Mouse (Mus musculus) lung, adult 18-20 months (tissue): ENCODE results near the gene Nup210.

Experiments
- DNase-seq, 2 experiments: peaks; one replicate each; pipeline ENCODE4 v3.0.0; 2022; ENCODE audit warnings: mixed read lengths in 2 of 2

The Nup210 gene

DNA sequence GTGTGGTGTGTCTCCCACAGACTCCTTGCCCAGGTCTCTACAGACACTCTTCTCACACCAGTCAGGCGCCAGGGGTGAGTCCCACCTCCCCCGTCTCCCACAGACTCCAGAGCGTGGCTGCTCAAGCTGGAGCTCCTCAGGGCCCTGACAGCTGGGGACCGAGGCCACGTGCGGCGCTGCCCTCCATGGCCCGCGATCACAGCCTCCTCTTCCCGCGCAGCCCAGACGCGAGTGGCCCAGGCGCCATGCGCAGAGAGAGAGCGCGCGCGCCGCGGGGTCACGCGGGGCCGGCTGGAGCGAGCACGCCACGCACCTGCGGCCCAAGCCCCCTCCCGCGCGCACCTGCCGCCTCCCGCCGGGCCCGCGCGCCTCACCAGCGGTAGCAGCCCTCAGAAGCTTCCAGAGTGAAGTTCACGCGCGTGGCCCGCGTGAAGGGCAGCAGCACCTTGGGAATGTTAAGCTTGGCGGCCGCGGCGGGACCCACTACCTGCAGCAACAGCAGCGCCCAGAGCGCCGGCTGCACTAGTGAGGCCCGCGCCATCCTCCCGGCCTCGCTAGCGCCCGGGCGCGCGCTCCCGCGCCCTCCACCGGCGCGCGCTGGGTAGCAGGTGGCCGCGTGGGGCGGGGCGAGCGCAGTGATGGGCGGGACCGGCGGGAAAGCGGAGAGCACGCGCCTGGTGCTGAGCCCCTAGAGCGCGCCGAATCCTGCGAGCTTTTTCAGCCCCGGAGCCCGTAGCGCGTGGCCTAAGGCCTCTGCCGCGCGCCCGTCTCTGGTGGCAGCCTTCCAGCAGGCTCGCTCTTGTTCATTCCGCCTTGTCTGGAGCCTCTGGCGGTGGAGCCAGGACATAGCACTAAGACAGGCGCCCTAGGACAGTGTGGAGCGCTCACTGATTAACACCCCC, at the start of gene Nup210:
TSS of gene Nup210 (minus strand) at position 586 of the 902 bp plus-strand sequence.
- DNase-seq, result peak; percentile 93 to 94

DNA sequence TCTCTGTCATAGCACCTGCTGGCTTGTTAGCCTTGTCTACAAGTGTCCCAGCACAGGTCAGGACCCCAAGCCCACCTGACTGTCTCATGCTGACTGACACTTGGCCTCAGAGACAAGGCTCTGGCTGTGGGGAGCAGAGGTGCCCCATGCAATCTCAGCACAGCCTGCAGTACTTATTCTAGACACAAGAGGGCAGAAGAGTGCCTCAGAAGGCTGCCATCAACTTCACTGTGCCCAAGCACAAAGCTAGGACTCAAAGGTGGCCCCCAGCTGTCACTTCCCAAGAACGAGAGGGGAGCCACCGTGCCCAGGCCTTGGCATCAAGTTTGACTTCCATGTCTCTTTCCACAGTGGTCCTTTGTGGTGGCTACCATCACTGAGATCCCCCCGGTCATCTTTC, 48.6 kb upstream of the Nup210 start:
- peak; percentile 44 to 58 for DNase-seq

DNA sequence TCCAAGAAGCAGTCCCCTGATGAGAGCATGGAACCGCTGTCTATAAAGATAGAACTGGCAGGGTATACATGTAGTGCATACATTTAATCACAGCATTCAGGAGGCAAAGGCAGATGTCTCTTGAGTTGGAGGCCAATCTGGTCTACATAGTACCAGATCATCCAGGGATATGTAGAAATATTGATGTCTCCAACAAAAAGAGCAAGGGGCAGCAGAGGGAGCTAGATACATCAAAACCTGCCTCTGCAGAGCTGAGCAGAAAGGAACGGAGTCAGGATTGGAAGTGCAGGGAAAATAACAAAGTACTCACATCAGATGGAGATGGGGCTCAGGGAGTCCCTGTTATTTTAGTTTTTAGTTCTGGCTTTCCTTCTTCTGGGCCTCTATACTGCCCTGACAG, 48.0 kb upstream of the Nup210 start:
- no peak for DNase-seq

DNA sequence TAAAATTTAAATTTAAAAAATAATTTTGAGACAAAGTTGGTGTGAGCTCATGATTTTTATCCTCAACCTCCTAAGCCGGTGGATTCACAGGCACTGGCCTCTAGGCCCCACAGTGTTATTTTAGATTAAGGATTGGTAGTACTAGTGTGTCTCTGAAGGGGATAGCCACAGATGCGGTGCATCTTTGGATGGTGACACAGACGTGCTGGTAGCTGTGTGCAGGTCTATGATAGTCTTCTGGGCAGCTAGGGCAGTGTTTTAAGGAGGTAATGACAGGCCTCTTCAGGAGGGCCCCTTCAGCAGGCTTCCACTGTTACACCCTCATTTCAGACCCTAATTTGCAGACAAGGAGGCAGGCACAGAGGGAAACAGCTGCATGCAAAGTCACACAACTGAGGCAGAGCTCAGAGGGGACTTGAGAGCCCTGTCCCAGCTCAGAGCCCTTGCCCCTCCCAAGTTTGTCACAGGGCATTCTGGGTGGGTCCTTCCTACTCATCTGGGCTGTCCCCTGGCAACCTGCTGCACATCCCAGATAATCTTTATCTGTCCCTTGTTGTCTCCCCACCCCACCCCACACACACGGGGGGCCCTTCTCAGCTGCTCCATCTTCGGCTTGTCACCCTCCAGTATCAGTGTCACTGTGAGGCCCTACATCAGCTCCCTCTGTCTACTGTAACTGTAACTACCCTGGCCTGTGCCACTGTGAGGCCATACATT, 46.7 kb upstream of the Nup210 start:
- DNase-seq, result no peak

DNA sequence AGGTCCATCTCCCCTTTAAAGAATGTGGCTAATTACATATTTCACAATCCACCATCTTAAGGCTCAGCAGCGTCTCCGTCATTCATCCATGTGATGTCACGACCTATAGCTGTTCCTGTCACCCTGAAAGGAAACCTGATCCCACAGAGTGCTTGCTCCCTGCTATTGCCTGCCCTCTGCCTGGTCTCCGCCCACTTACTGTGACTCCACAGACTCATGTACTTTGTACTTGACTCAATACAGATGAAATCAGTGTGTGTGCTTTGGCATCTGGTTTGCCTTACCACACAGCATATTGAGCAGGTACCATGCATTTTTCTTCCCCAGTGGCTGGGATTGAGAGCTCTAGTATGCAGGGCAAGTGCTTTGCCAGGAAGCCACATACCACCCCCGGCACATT, 45.7 kb upstream of the Nup210 start:
- no peak for DNase-seq

DNA sequence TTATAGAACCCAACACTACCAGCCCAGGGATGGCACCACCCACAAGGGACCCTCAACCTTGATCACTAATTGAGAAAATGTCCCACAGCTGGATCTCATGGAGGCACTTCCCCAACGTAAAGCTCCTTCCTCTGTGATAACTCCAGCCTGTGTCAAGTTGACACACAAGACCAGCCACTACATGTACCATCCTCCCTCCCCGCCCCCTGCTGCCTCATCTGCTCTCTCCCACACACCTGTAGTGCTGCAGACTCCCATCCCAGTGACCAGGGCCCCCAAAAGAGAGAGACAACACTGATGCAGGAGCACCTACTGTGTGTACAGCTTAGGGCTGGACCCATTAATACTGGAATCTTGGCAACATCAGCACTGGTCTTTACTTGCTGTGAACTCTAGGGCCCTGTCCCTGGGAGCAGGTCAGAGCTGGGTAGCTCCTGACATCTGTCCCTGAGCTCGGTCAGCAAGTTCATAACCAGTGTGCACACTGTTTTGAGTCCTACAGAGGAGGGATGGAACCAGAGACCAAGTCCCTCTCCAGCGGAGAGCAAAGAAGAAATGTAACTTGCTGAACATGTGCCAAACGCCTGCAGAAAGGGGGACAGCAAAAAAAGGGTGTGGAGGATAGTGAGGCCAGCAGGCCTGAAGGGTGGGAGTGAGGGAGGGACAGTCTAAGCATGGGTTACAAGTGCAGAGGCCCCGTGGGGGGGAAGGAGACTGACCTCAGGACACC, 45.0 kb upstream of the Nup210 start:
- no peak for DNase-seq

DNA sequence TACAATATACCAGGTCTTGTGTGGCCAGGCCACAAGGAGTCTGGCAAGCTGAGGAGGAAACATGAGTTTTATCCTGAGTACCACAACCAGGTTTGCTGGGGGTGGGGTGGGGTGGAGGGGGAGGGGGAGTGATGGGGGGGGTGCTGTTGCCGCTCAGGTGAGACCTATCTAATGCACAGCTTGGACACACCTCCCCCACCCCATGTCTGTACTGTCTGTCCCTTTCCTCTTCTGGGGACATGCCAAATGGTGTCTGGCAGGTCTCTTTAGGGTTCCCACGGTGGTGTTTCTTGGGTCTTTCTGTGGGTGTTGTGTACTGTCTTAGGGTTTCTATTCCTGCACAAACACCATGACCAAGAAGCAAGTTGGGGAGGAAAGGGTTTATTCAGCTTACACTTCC, 44.3 kb upstream of the Nup210 start:
- no peak for DNase-seq

DNA sequence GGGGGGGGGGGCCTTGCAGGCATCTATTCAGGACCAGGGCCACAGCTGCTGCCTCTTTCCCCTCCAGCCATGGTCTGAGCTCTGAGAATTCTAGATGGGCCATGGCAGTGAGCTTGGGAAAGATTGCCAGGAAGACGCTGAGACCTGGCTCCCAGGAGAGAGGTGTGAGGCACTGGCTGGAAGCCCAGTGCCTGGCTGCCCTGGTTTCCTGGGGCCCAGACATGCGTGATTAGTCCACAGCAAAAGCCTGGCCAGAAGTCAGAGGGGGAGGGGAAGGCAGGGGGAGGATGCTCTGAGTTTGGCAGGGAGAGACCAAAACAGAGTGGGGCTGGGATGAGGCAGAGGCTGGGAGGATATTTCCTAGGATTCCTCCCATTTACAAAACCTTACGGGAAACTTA, 43.8 kb upstream of the Nup210 start:
- peak; percentile 35 to 46 for DNase-seq

DNA sequence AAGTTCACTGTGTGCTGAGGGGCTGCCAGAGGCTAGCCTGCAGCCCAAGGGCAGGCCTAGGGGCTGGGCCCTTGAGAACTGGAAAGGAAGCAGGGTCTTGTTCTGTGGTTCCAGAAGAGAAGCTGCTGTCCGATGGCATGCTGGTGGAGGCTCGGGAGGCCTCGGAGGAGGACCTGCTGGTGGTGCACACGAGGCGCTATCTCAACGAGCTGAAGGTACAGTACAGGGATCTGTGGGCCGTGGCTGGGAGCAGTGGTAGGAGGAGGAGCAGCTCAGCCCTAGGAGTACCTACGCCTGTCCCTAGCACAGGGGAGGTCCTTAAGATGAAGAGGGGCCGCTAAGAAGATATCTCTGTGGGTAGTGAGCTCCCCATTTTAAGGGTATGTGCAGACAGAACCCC, 42.4 kb upstream of the Nup210 start:
- no peak for DNase-seq

DNA sequence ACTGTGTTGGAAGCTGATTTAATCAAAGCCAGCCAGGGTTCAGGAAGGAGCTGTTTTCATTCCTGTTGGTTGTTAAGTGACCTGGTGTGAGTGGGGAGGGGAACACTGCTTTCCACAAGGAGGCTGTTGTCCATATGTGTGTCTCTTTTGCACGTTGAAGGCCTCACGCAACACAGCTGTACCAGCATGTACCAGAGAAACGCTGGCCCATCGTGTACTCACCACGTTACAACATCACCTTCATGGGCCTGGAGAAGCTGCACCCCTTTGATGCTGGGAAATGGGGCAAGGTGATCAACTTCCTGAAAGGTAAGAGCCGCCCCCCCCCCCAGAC, 40.6 kb upstream of the Nup210 start:
- no peak for DNase-seq

DNA sequence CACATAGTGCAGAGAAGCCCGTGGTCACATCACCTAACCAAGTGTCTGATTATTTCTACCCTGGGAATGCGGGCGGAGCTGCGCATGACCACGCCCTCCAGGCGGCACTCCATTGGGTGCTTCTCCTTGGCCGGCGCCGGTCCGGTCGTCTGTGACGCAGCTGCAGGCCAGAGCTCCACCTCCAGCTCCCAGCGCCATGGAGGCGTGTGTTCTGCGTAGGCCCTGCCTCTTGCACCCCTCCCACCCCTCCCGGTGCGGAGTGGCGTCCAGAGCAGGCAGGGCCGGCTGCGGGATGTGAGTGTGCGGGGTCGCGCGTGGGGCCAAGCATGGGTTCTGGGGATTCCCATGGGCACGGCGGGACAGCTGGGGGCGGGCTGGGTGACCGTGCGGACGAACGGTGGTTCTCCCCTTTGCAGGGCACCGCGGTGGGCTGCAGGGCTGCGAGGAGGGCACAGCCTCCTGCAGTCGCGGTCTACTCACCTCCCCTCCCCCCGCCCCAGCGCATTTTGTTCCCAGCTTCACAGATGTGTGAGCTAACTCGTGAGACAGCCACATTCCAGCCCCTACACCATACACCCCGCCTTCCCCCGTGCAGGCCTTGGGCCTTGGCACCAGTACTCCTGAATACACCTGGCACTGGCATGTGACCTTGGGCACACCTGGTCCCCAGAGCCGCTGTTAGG, 40.1 kb upstream of the Nup210 start, which contains the start of gene Hdac11:
TSS of gene Hdac11 (plus strand) at position 112 of the 683 bp plus-strand sequence.
- peak; percentile 92 to 95 for DNase-seq

DNA sequence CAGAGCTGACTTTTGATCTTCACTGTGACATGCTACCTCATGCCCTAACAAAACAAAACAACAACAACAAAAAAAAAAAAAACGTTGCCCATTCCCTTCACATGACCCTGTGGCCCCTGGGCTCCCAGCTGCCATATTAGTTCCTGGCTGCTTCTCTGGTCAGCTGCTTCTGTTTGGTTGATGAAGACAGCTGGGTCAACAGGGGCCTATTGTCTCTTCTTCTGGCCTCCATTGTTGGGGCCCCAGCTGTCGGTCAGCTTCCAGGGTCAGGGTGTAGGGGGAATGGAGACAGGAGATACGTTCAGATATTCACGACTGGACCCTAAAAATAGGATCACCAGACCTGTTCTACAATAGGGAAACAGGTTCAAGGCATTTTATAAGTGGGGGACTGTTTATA, 39.4 kb upstream of the Nup210 start:
- DNase-seq, result no peak

DNA sequence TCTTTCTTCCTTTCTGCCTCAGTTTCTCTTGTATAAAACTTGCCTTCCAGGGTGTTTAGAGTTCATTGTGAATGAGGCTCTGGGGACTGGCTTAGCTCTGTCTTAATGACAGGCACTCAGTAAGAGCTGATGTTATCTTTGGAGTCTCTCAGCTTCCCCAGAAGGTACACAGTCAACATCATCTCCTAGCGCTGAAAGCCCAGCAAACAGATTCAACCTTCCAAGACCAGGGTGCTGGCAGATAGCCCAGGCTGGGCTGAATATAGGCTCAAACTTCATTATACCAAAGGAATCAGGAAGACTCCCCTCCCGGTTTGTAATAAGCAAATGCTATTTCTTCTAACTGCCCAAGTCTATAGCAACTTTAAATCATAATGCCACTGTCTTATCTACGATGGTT, 38.7 kb upstream of the Nup210 start:
- DNase-seq, result no peak

DNA sequence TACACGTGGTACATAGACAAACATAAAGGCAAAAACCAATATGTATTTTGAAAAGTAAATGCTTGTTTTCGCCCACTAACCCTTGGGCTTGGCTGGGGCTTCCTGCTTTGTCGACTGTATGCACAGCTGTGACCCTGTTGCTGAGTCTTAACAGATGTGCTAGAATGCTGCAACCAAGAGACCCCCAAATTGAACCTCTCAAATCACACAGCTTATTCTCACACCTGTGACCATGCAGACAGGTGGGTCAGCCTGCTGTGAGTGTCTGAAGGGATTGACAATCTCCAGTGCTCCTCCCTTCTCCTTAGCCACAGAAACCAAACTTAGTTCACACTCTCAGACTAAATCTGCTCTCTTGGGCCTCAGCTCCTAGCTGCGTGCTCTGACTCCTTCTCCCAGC, 38.1 kb upstream of the Nup210 start:
- DNase-seq, result no peak

DNA sequence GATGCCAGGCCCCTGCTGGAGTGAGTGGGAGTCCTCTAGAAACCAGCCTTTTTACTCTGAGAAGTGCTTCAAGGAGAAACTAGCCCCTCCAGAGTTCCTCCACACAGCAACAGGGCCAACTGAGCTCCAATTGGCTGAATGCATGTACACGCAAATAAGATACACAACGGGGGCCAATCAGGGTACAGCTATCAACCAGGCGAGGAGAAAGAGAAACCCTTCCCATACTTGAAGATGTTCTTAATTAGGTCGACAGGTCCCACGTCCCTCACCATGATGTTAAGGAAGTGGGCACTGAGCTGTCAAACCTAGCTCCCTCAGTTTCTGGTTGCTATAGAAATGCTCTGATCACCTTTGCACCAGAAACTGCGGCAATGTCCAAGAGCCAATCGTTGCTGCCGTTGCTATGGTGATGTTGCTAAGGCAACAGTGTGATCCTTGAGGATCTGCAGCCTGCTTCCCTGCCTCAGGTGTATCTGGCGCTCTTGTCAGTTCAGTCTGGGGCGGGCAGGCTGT, 37.0 kb upstream of the Nup210 start:
- peak in 1 of 2 experiments; percentile 37 for DNase-seq

DNA sequence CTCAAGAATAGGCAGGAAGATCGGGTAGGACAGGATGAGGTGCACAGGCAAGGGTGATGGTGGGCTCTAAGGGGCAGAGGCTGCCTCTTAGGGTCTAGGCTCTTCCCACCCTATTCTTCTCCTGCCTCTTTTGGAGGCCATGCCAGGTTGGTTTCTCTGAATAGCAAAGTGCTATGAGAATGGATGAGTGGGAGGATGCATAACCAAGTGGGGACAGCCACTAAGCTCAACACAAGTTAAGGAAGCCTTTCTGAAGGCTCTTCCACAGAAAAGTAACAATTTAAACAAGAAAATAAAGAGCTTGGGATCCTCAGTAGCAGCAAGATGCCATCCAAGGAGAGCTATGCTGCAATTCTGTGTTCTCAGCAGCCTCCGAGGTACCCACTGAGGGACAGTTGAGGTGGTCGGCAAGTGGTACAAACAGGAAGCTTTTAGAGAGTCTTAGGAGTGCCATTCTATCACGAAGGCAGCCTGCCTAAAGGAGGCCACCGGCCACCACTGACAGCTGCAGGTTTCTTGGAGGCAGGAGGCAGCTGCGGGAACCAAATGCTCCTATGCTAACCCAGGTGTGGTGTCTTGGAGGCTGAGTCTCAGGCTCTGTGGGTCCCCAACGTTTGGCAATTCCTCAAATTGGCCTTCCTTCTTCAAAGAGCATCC, 36.4 kb upstream of the Nup210 start:
- no peak for DNase-seq

DNA sequence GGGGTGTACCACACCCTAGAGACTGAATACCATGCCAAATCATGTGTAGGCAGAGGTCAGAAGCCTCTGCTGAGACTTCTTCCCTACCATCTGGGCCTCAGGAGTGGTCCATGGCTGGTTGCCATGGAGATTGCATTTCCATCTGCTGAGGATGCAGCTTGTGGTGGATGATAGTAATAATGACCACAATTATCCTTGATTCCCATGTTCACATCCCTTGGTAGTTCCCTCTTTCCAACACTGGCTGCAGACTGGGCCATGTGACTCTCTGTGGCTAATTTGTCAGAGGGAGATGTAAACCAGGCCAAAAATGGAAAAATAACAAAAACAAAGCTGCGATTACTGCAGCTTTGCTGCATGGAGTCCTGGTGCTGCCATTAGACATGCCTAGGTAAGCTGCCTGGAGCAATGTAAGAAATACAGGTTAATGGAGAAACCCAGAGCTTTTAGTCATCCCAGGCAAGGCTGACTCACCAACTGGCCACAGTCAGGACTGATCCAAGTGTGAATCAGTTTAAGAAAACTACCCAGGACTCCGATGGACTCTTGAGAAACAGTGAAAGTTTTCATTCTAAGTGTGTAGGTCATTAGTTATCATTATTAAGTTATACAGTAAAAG, 30.6 kb upstream of the Nup210 start:
- DNase-seq, result no peak

DNA sequence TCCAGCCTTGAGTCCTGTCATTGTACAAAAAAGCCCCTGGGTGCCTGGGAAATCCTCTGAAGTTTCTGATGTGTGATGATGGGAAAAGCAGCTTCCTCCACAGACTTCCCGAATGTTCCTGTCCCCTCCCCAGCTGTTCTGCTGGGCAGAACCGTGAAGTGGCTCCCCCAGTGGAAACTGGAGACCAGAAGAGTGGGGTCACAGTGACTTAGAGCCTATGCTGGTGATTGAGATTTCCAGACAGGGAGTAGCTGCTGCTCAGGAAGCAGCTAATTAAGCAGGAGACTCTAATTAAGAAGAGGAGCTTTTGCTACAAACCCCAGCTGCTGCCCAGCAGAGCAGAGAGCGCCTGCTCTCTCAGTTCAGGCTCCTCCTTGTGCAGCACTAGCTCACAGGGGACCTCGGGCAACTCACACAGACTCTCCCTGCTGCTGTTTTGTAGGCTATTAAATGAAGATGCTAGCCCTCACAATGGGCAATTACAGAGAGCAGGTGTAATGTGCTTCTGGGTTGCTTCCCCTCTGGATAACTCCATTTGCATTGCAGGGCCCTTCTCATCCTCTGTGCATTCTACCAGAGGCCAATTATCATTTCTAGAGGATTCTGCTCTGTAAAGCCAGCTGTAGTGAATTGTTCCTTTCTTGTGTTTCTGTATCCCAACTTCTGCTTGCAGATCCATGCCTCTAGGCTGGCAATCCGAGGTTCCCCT, 30.0 kb upstream of the Nup210 start:
- no peak for DNase-seq

DNA sequence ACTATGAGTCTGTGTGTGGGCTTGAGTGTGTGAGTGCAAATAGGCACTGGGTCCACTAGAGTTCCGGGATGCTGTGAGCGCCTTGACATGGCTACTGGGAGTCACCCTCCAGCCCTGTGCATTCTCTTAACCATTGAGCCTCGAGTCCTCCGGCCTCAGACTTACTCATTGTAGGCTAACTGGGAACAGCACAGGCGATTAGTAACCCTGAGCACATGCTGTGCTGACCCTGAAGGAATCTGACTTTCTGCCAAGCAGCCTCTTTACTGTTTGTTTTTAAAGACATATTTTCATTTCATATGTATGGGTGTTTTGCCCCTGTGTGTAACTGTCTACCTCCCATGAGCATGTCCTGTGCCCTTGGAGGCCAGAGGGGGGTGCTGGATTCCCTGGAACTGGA, 28.9 kb upstream of the Nup210 start:
- no peak for DNase-seq

DNA sequence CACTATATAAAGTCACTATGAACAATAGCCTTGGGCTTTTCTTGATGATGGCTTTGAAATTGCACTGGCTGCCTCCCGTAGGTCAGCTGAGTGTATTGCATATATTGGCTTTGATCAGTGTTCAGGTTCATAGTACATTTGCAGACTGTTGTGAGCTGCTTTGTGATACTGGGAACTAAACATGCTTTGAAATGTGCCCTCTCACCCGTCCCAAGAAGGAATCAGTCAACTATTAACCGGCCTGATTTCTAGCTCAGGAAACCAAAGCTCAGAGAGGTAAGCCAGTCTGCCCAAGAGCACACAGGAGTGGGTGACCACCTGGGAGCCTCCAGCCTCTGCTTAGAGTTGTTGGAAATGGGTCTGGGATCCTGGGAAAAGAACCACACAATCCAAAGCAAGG, 28.4 kb upstream of the Nup210 start:
- no peak for DNase-seq

DNA sequence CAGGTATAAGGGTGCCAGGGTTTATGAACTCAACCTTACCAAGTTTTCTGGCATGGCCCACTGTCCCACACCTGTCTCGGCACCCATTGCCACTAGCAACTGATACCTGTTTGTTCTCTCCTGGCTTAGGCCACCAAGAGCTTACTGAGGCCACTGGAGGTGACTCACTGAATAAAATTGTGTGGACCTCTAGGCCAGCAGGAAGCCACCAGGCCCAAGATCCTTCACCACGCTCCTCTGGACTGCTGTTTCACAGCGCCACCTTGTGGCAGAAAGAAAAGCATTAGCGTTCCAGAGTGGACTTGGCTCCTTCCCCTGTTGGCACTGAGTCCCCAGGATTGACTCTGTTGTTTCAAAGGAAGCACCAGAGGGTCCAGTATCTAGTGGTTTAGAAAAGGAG, 23.2 kb upstream of the Nup210 start:
- DNase-seq, result peak; percentile 70 to 80
